In the genomic region with DNA sequence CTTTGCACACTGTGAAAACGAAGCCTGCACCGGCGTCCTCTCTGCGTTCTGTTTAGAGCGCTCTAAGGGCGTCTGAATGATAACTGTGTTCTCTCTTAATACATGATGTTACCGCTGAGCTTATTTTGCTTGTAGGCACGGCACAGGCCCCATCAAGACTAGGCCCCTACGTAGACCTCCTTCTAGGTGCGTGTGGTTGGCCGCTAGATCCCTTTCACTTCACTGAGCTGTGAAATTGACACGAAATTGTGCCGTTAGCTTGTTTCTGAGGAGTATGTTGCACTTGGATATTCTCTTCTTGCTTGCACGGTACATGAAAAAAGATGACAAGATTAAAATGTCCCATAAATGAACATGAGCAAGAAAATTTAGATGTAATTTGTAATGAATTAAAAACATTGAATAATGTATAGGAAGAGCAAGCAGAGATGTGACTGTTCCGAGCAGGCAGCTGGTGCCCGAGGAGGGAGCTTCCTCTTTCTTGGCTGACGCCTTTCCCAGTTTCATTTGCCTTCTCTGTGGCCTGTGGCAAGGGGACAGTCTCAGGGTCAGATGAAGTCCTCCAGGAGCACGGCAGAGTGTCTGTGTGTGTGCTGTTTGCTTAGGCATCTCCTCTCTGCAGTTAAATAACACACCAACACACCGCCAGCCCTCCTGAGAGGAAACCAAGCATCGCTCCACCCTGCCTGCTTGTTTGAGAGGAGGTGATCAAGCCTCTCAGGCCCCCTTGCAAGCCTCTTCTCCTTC, we compare ENCODE assay signal across 10 mouse cellular contexts.
DNase-seq lines count a peak whose midpoint lies in the region; ATAC-seq lines count a peak whose summit lies in the region.
"Had no signal": no experiment of that assay in that cellular context is flagged by ENCODE, and none has a peak within 500 bp of the region (broad histone marks: within the 10 kb centered on the region; RNA-seq: fewer than 3 reads in every experiment).

No protein-coding gene starts in this region.

- peak; percentile 38 to 50 for DNase-seq in cerebellum, postnatal 14 days
- no peak for DNase-seq in cerebellum, adult 8-10 months
- no peak for DNase-seq in neural tube, embryonic 10.5 days (ENCODE audit: extremely low spot score, low spot score)
- DNase-seq in hindbrain, embryonic 14.5 days (ENCODE audit: low spot score) = no peak
- no peak for DNase-seq in right cerebral cortex, adult 2 months (ENCODE audit: low spot score in 2 of 2)
- DNase-seq in thymus, postnatal 36 days = no peak

- peak; percentile 32; the same call in 1 of the 2 replicates for ATAC-seq in neural tube, embryonic 13.5 days (ENCODE audit: low read depth)
- no peak for ATAC-seq in hindbrain, embryonic 14.5 days (ENCODE audit: low FRiP score)
- peak; percentile 20; the same call in 1 of the 2 replicates for ATAC-seq in neutrophil, adult 5-6 weeks (ENCODE audit: extremely low read depth, insufficient number of reproducible peaks, low FRiP score, poor library complexity, severe bottlenecking)
- ATAC-seq: intestine, embryonic 16.5 days had no signal

- H3K4me2 ChIP-seq in neural tube, embryonic 13.5 days = no peak overlapping the region; the same call in 1 of the 2 replicates
- no peak overlapping the region for H3K4me2 ChIP-seq in hindbrain, embryonic 14.5 days (replicated peaks)
- H3K4me2 ChIP-seq: liver, embryonic 11.5 days had no signal

- no peak overlapping the region for H3K4me3 ChIP-seq in neural tube, embryonic 13.5 days
- no peak overlapping the region for H3K4me3 ChIP-seq in hindbrain, embryonic 14.5 days (replicated peaks; ENCODE audit: low read length)

- H3K4me1 ChIP-seq in neural tube, embryonic 13.5 days (replicated peaks) = peaks cover 67% of the 10 kb centered on the region
- peaks cover 55% of the 10 kb centered on the region for H3K4me1 ChIP-seq in hindbrain, embryonic 14.5 days (replicated peaks; ENCODE audit: control insufficient read depth, insufficient read depth, low read length)

- H3K36me3 ChIP-seq in neural tube, embryonic 13.5 days = no peaks in the 10 kb centered on the region
- no peaks in the 10 kb centered on the region for H3K36me3 ChIP-seq in hindbrain, embryonic 14.5 days (replicated peaks; ENCODE audit: control insufficient read depth, insufficient read depth)

- WGBS in neural tube, embryonic 13.5 days = 50% methylated on average over 20 of the region's 20 CpGs
- WGBS in hindbrain, embryonic 14.5 days = 38% methylated on average over 20 of the region's 20 CpGs

- H3K27me3 ChIP-seq in neural tube, embryonic 13.5 days = no peaks in the 10 kb centered on the region
- H3K27me3 ChIP-seq in hindbrain, embryonic 14.5 days (ENCODE audit: control insufficient read depth, insufficient read depth, low read length) = no peaks in the 10 kb centered on the region

- peak overlapping the region; percentile 53; the same call in 1 of the 2 replicates for H3K9ac ChIP-seq in neural tube, embryonic 13.5 days
- H3K9ac ChIP-seq in hindbrain, embryonic 14.5 days = peak overlapping the region; percentile 21; the same call in 1 of the 2 replicates

- no peaks in the 10 kb centered on the region for H3K9me3 ChIP-seq in neural tube, embryonic 13.5 days
- H3K9me3 ChIP-seq in hindbrain, embryonic 14.5 days (ENCODE audit: control insufficient read depth, low read length) = no peaks in the 10 kb centered on the region

- H3K27ac ChIP-seq in neural tube, embryonic 13.5 days (replicated peaks) = peak overlapping the region; percentile 85
- H3K27ac ChIP-seq in hindbrain, embryonic 14.5 days = peak overlapping the region; percentile 77

Comparison
In these comparisons a context has a peak if more than half of its experiments do, and no peak if none do; other contexts are left out.
1. DNase-seq: peak in cerebellum, postnatal 14 days (2 of 2); none in cerebellum, adult 8-10 months (single experiment), neural tube, embryonic 10.5 days (single experiment), hindbrain, embryonic 14.5 days (single experiment), right cerebral cortex, adult 2 months (0 of 2) and thymus, postnatal 36 days (0 of 2).